Mouse (Mus musculus) NIH3T3 (cell line): ENCODE data around the gene Gm3285.

Experiments
- DNase-seq: peaks from one replicate; pipeline ENCODE4 v3.0.0-alpha.2; 2012; ENCODE audit warnings: low read depth

The Gm3285 gene

GRCm38 (mm10) chr10:77900903-77901818 is 39.4 kb downstream of the Gm3285 start:
- no peak for DNase-seq

- DNase-seq, result no peak
Observed at GRCm38 (mm10) chr10:77901871-77902210, 40.1 kb downstream of the Gm3285 start.

- no peak for DNase-seq
Observed at GRCm38 (mm10) chr10:77902211-77902893, 40.6 kb downstream of the Gm3285 start, which contains the start of gene Lrrc3. Gene Lrrc3, minus strand, starts transcription at chr10:77902536.

GRCm38 (mm10) chr10:77902894-77903715 is 41.3 kb downstream of the Gm3285 start:
- DNase-seq, result no peak
